Mouse (Mus musculus): ENCODE results near the gene Apbb2. TPM values are rescaled to one million over a fixed set of nuclear protein-coding genes. Genes with fewer than 3 reads are reported as not detected.

The Apbb2 gene
- total and polyA plus RNA-seq, 3 experiments, result 0.34 to 0.40 (median 0.34) TPM

DNA sequence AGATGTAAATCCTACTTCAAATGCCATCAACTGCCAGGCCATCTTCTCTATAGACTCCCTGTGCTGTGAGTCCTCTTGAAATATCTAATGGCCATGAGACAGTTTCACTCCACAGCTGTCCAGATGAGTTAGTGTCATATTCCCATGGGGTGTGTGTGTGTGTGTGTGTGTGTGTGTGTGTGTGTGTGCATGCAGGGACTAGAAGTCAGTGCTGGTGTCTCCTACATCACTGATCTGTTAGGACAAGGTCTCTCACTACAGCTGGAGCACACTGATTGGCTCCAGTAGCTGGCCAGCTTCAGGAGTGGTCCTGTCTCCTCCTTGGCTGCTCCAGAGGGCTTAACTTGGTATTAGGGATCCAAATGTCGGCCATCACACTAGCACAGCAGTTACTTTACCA is 113.5 kb downstream of the Apbb2 start:
- Histone ChIP-seq H3K79me2 (replicated peaks; ENCODE audit: control insufficient read depth, extremely low read depth, insufficient read depth, poor library complexity, severe bottlenecking) (no peaks in the 10 kb centered on the region), H3K4me3 (replicated peaks in 1 of 3; ENCODE audit: low read depth in 2 of 3, low read length in 2 of 3, poor library complexity in 1 of 3) (no peak overlapping the region), H3K4me1 (ENCODE audit: control insufficient read depth in 1 of 2, insufficient read depth in 2 of 2) (peaks cover 0 to under 1% of the 10 kb centered on the region in 2 experiments; a peak in 1 of 4 replicates), H3K9ac (ENCODE audit: insufficient read depth, low read depth) (no peak overlapping the region), H3K27me3 (replicated peaks) (no peaks in the 10 kb centered on the region), H3K36me3 (replicated peaks in 1 of 2; ENCODE audit: control insufficient read depth in 1 of 2, insufficient read depth in 1 of 2, low read length in 1 of 2) (no peaks in the 10 kb centered on the region), H3K9me3 (replicated peaks; ENCODE audit: low read length) (peaks cover 4% of the 10 kb centered on the region), H3K4me2 (ENCODE audit: insufficient read depth, low read depth, poor library complexity, severe bottlenecking) (no peak overlapping the region), H3K27ac (ENCODE audit: insufficient read depth, low read depth) (no peak overlapping the region)
- in situ Hi-C loops (cut with MboI; ENCODE audit: low pct_ligation_motif_present, low pct_unique_long_range_greater_than_20kb, low sequenced_read_pairs), result no loop called here
- DNase-seq (ENCODE audit: extremely low read depth), result no peak
- dilution Hi-C loops (cut with MboI; ENCODE audit: extremely low pct_ligation_motif_present, extremely low pct_unique_long_range_greater_than_20kb, low sequenced_read_pairs), result no loop called here
- TF ChIP-seq CHD1 (IDR thresholded peaks at IDR 0.05; ENCODE audit: low read depth, low read length) (no peak), GABPA (IDR thresholded peaks at IDR 0.05; ENCODE audit: insufficient replicate concordance, low read depth, low read length) (no peak), ZKSCAN1 (IDR thresholded peaks at IDR 0.05; ENCODE audit: borderline replicate concordance, low read depth, low read length) (no peak), USF1 (IDR thresholded peaks at IDR 0.05; ENCODE audit: low read depth, low read length) (no peak), ZC3H11A (IDR thresholded peaks at IDR 0.05; ENCODE audit: low read depth, low read length) (no peak), CTCF (conservative IDR thresholded peaks at IDR 0.05 in 1 of 2, IDR thresholded peaks at IDR 0.05 in 1 of 2; ENCODE audit: low read depth in 2 of 2, low read length in 2 of 2) (no peak), ELF1 (IDR thresholded peaks at IDR 0.05; ENCODE audit: low read depth, low read length) (no peak), CHD2 (IDR thresholded peaks at IDR 0.05; ENCODE audit: low read length) (no peak), MEF2A (IDR thresholded peaks at IDR 0.05; ENCODE audit: borderline replicate concordance, low read depth, low read length) (no peak), ETS1 (conservative IDR thresholded peaks at IDR 0.05; ENCODE audit: low read depth, low read length) (no peak), E2F4 (IDR thresholded peaks at IDR 0.05; ENCODE audit: insufficient replicate concordance, low read depth, low read length) (no peak), MYC (IDR thresholded peaks at IDR 0.05; ENCODE audit: low read depth, low read length) (no peak), JUN (IDR thresholded peaks at IDR 0.05; ENCODE audit: insufficient read depth, low read depth, low read length) (no peak)

DNA sequence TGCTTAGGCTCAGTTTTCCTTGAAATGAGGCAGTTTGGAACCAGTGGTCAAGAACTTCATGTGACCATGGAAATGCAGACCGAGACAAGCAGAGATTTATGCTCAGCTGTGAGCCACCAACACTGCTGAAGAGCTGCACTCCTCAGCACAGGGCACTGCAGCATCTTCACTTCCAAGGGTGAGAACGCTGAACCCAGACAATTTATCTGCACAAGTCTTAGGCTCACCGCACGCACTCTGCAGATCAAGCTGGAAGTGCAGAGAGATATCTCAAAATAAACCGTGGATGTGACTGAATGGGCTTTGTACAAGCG is 114.2 kb downstream of the Apbb2 start:
- H3K36me3 ChIP-seq (replicated peaks in 1 of 2; ENCODE audit: control insufficient read depth in 1 of 2, insufficient read depth in 1 of 2, low read length in 1 of 2), result no peaks in the 10 kb centered on the region
- H3K9me3 ChIP-seq (replicated peaks; ENCODE audit: low read length), result peaks cover 5% of the 10 kb centered on the region
- no peak overlapping the region for H3K27ac ChIP-seq (ENCODE audit: insufficient read depth, low read depth)
- no peak overlapping the region for H3K9ac ChIP-seq (ENCODE audit: insufficient read depth, low read depth)
- no peak overlapping the region for H3K4me2 ChIP-seq (ENCODE audit: insufficient read depth, low read depth, poor library complexity, severe bottlenecking)
- no peak overlapping the region for H3K4me3 ChIP-seq (replicated peaks in 1 of 3; ENCODE audit: low read depth in 2 of 3, low read length in 2 of 3, poor library complexity in 1 of 3)
- dilution Hi-C loops (cut with MboI; ENCODE audit: extremely low pct_ligation_motif_present, extremely low pct_unique_long_range_greater_than_20kb, low sequenced_read_pairs) (no loop called here), in situ Hi-C loops (cut with MboI; ENCODE audit: low pct_ligation_motif_present, low pct_unique_long_range_greater_than_20kb, low sequenced_read_pairs) (no loop called here)
- no peaks in the 10 kb centered on the region for H3K4me1 ChIP-seq (ENCODE audit: control insufficient read depth in 1 of 2, insufficient read depth in 2 of 2)
- no peaks in the 10 kb centered on the region for H3K79me2 ChIP-seq (replicated peaks; ENCODE audit: control insufficient read depth, extremely low read depth, insufficient read depth, poor library complexity, severe bottlenecking)
- H3K27me3 ChIP-seq (replicated peaks), result no peaks in the 10 kb centered on the region
- no peak for DNase-seq (ENCODE audit: extremely low read depth)
- TF ChIP-seq CHD1 (IDR thresholded peaks at IDR 0.05; ENCODE audit: low read depth, low read length) (no peak), TBP (conservative IDR thresholded peaks at IDR 0.05; ENCODE audit: low read depth, low read length) (no peak), NRF1 (IDR thresholded peaks at IDR 0.05; ENCODE audit: low read depth, low read length) (no peak), UBTF (IDR thresholded peaks at IDR 0.05; ENCODE audit: low read depth, low read length) (no peak), CHD2 (IDR thresholded peaks at IDR 0.05; ENCODE audit: low read length) (no peak), HCFC1 (IDR thresholded peaks at IDR 0.05; ENCODE audit: low read depth, low read length) (no peak), GABPA (IDR thresholded peaks at IDR 0.05; ENCODE audit: insufficient replicate concordance, low read depth, low read length) (no peak), USF1 (IDR thresholded peaks at IDR 0.05; ENCODE audit: low read depth, low read length) (no peak), SMC3 (IDR thresholded peaks at IDR 0.05; ENCODE audit: low read depth, low read length) (no peak), RCOR1 (conservative IDR thresholded peaks at IDR 0.05; ENCODE audit: low read depth, low read length) (no peak), IRF4 (IDR thresholded peaks at IDR 0.05; ENCODE audit: low read depth, low read length) (no peak), USF2 (conservative IDR thresholded peaks at IDR 0.05; ENCODE audit: low read depth, low read length) (no peak), CTCF (conservative IDR thresholded peaks at IDR 0.05 in 1 of 2, IDR thresholded peaks at IDR 0.05 in 1 of 2; ENCODE audit: low read depth in 2 of 2, low read length in 2 of 2) (no peak), MAFK (IDR thresholded peaks at IDR 0.05; ENCODE audit: insufficient replicate concordance, low read length) (no peak), POLR2A (IDR thresholded peaks at IDR 0.05; ENCODE audit: low read depth, low read length) (no peak), MEF2A (IDR thresholded peaks at IDR 0.05; ENCODE audit: borderline replicate concordance, low read depth, low read length) (no peak), POLR2AphosphoS2 (IDR thresholded peaks at IDR 0.05; ENCODE audit: low read depth, low read length) (no peak), MXI1 (IDR thresholded peaks at IDR 0.05; ENCODE audit: low read depth, low read length) (no peak), BHLHE40 (IDR thresholded peaks at IDR 0.05; ENCODE audit: low read depth, low read length) (no peak), SIN3A (IDR thresholded peaks at IDR 0.05; ENCODE audit: low read length) (no peak)

Measured in CH12.LX (cell line).